In genomic region chr16:44687719-44688420, GRCm38 (mm10) we compare ENCODE assay signal across 7 mouse cellular contexts. TPM values are rescaled to one million over a fixed set of nuclear protein-coding genes. Genes with fewer than 3 reads are reported as not detected.
A peak's percentile ranks its signal among the peaks of the same experiment; 100 is the strongest.
DNase-seq lines count a peak whose midpoint lies in the region; ATAC-seq and TF ChIP-seq lines count a peak whose summit lies in the region.

No protein-coding gene starts in this region.

- H3K36me3 ChIP-seq in lung, embryonic 16.5 days (ENCODE audit: control insufficient read depth, insufficient read depth, low read length) = no peaks in the 10 kb centered on the region
- no peaks in the 10 kb centered on the region for H3K36me3 ChIP-seq in hindbrain, embryonic 12.5 days
- no peaks in the 10 kb centered on the region for H3K36me3 ChIP-seq in liver, postnatal 0 days (replicated peaks; ENCODE audit: insufficient read depth, low read length)
- no peaks in the 10 kb centered on the region for H3K36me3 ChIP-seq in stomach, embryonic 16.5 days (ENCODE audit: control insufficient read depth, insufficient read depth, low read length)

- H3K4me3 ChIP-seq in lung, embryonic 16.5 days (ENCODE audit: low read length) = no peak overlapping the region
- H3K4me3 ChIP-seq in hindbrain, embryonic 12.5 days = peak overlapping the region; percentile 25
- H3K4me3 ChIP-seq in liver, postnatal 0 days (ENCODE audit: low read depth, low read length) = no peak overlapping the region
- no peak overlapping the region for H3K4me3 ChIP-seq in stomach, embryonic 16.5 days (replicated peaks; ENCODE audit: low read length)

- no peaks in the 10 kb centered on the region for H3K27me3 ChIP-seq in lung, embryonic 16.5 days (ENCODE audit: control insufficient read depth, insufficient read depth, low read depth, low read length)
- no peaks in the 10 kb centered on the region for H3K27me3 ChIP-seq in hindbrain, embryonic 12.5 days
- H3K27me3 ChIP-seq in liver, postnatal 0 days (ENCODE audit: insufficient read depth, low read length) = peaks cover 8% of the 10 kb centered on the region
- H3K27me3 ChIP-seq in stomach, embryonic 16.5 days (ENCODE audit: control insufficient read depth, insufficient read depth, low read length) = no peaks in the 10 kb centered on the region

- H3K9me3 ChIP-seq in lung, embryonic 16.5 days (ENCODE audit: control insufficient read depth, low read length) = no peaks in the 10 kb centered on the region
- H3K9me3 ChIP-seq in hindbrain, embryonic 12.5 days (replicated peaks) = no peaks in the 10 kb centered on the region
- no peaks in the 10 kb centered on the region for H3K9me3 ChIP-seq in liver, postnatal 0 days (ENCODE audit: low read length)
- H3K9me3 ChIP-seq in stomach, embryonic 16.5 days (replicated peaks; ENCODE audit: control insufficient read depth, low read length) = no peaks in the 10 kb centered on the region

- no peak for ATAC-seq in lung, embryonic 16.5 days (ENCODE audit: low read depth)
- peak; percentile 77; the same call in 1 of the 2 replicates for ATAC-seq in hindbrain, embryonic 12.5 days (ENCODE audit: low FRiP score)
- no peak for ATAC-seq in liver, postnatal 0 days
- ATAC-seq in stomach, embryonic 16.5 days (ENCODE audit: insufficient read depth, low FRiP score) = peak; percentile 52; the same call in 1 of the 2 replicates
- no peak for ATAC-seq in activated CD4-positive, CD25-positive, alpha-beta regulatory T cell, adult 4 months

- TF ChIP-seq EP300 in liver, postnatal 0 days (IDR thresholded peaks at IDR 0.05; ENCODE audit: low read depth) = no peak

- H3K4me2 ChIP-seq in lung, embryonic 16.5 days (ENCODE audit: low read depth, low read length) = peak overlapping the region; percentile 5
- peak overlapping the region; percentile 53 for H3K4me2 ChIP-seq in hindbrain, embryonic 12.5 days (replicated peaks)
- 0 out of 2 replicates have a peak overlapping the region, but pooled peaks have one; percentile 4 for H3K4me2 ChIP-seq in liver, postnatal 0 days (ENCODE audit: low read depth, low read length)
- H3K4me2 ChIP-seq in stomach, embryonic 16.5 days (ENCODE audit: low read depth, low read length) = peak overlapping the region; percentile 31

- 10% methylated on average over 18 of the region's 18 CpGs for WGBS in lung, embryonic 16.5 days
- 2% methylated on average over 18 of the region's 18 CpGs for WGBS in hindbrain, embryonic 12.5 days
- WGBS in liver, postnatal 0 days (ENCODE audit: insufficient replicate concordance) = 10% methylated on average over 17 of the region's 18 CpGs
- WGBS in stomach, embryonic 16.5 days = 14% methylated on average over 18 of the region's 18 CpGs

- H3K9ac ChIP-seq in lung, embryonic 16.5 days (ENCODE audit: low read length) = peak overlapping the region; percentile 24; the same call in 1 of the 2 replicates
- H3K9ac ChIP-seq in hindbrain, embryonic 12.5 days = peak overlapping the region; percentile 51; the same call in 1 of the 2 replicates
- no peak overlapping the region for H3K9ac ChIP-seq in liver, postnatal 0 days (replicated peaks)
- no peak overlapping the region for H3K9ac ChIP-seq in stomach, embryonic 16.5 days (ENCODE audit: low read length)

- no peak for TF ChIP-seq CTCF in liver, postnatal 0 days (IDR thresholded peaks at IDR 0.05; ENCODE audit: low read depth)

- peaks cover 28% of the 10 kb centered on the region for H3K4me1 ChIP-seq in lung, embryonic 16.5 days (replicated peaks; ENCODE audit: control insufficient read depth, insufficient read depth, low read length)
- peaks cover 42% of the 10 kb centered on the region for H3K4me1 ChIP-seq in hindbrain, embryonic 12.5 days
- H3K4me1 ChIP-seq in liver, postnatal 0 days (ENCODE audit: insufficient read depth) = no peaks in the 10 kb centered on the region
- H3K4me1 ChIP-seq in stomach, embryonic 16.5 days (ENCODE audit: control insufficient read depth, insufficient read depth, low read length) = peaks cover 18% of the 10 kb centered on the region

- H3K27ac ChIP-seq in lung, embryonic 16.5 days (ENCODE audit: low read length) = no peak overlapping the region
- peak overlapping the region; percentile 89 for H3K27ac ChIP-seq in hindbrain, embryonic 12.5 days
- H3K27ac ChIP-seq in liver, postnatal 0 days (ENCODE audit: low read depth) = no peak overlapping the region
- no peak overlapping the region for H3K27ac ChIP-seq in stomach, embryonic 16.5 days (ENCODE audit: low read length)

- no peak for DNase-seq in lung, postnatal 14 days
- DNase-seq in liver, postnatal 0 days = no peak
- no peak for DNase-seq in testis, postnatal 10 days (ENCODE audit: low spot score)

RNA-seq across cellular contexts. Expression of gene Nepro, which starts 36.2 kb away (rescaled TPM):
- polyA plus RNA-seq in lung, embryonic 16.5 days (2015; fragmentation: Nextera tagmentation; extraction: Ambion mirVana) = 8.1 and 8.4 TPM in 2 replicates
- 9.4 and 9.9 TPM in 2 replicates for polyA plus RNA-seq in hindbrain, embryonic 12.5 days (2016; fragmentation: Nextera tagmentation; extraction: Ambion mirVana)
- polyA plus RNA-seq in liver, postnatal 0 days (2015; fragmentation: Nextera tagmentation; extraction: Ambion mirVana) = 1.9 and 2.4 TPM in 2 replicates
- 7.2 and 7.6 TPM in 2 replicates for polyA plus RNA-seq in stomach, embryonic 16.5 days (2015; fragmentation: Nextera tagmentation; extraction: Ambion mirVana)
- polyA plus RNA-seq in activated CD4-positive, CD25-positive, alpha-beta regulatory T cell, adult 4 months (2017; shearing (Covaris generic)) = 1 to 10 TPM; 5.7 to 5.8 TPM

RNA-seq across cellular contexts. Expression of gene Gtpbp8, which starts 58.3 kb away (rescaled TPM):
- polyA plus RNA-seq in lung, embryonic 16.5 days (2015; fragmentation: Nextera tagmentation; extraction: Ambion mirVana) = 27.9 and 29.7 TPM in 2 replicates
- polyA plus RNA-seq in hindbrain, embryonic 12.5 days (2016; fragmentation: Nextera tagmentation; extraction: Ambion mirVana) = 34.3 and 37.9 TPM in 2 replicates
- polyA plus RNA-seq in liver, postnatal 0 days (2015; fragmentation: Nextera tagmentation; extraction: Ambion mirVana) = 18.3 and 18.4 TPM in 2 replicates
- polyA plus RNA-seq in stomach, embryonic 16.5 days (2015; fragmentation: Nextera tagmentation; extraction: Ambion mirVana) = 25.1 and 26.3 TPM in 2 replicates
- 10 to 100 TPM; 34.5 to 43.4 TPM for polyA plus RNA-seq in activated CD4-positive, CD25-positive, alpha-beta regulatory T cell, adult 4 months (2017; shearing (Covaris generic))

Comparison
In these comparisons a context has a peak if more than half of its experiments do, and no peak if none do; other contexts are left out.
1. ATAC-seq: peak in hindbrain, embryonic 12.5 days (single experiment) and stomach, embryonic 16.5 days (single experiment); none in lung, embryonic 16.5 days (single experiment), liver, postnatal 0 days (single experiment) and activated CD4-positive, CD25-positive, alpha-beta regulatory T cell, adult 4 months (single experiment).
2. H3K9ac ChIP-seq: peak in lung, embryonic 16.5 days (single experiment) and hindbrain, embryonic 12.5 days (single experiment); none in liver, postnatal 0 days (single experiment) and stomach, embryonic 16.5 days (single experiment).
3. Peak in every context shown above with its lines, with median percentiles within 50 percentile points of each other: H3K4me2 ChIP-seq.